Mouse (Mus musculus) retina, embryonic 14.5 days (tissue): ENCODE measurements around the gene P2ry4.

Experiments
- DNase-seq: peaks from one replicate; pipeline ENCODE4 v3.0.0-alpha.2; 2015; ENCODE audit warnings: low spot score

The P2ry4 gene

DNA sequence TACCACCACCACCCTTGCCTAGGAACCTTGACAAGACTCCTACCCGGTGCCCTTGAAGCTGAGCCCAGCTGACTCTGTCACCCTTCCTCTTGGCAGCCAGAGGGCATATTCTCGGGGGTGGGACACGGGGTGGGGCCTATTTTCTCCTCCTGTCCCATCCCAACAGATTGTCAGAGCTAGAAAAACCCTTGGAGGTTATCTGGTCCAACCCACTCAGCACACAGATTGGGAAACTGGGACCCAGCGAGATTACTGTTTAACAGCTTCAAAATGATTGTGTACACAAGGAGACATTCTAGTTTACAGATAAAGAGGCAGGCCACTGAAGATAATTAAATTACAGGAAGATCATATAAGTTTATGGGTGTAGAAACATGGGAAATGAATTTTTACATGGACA lies at the start of gene P2ry4:
P2ry4 (minus strand) TSS at position 79 of the 400 bp plus-strand sequence.
- no peak for DNase-seq

- DNase-seq = no peak
Measured at GRCm38 (mm10) chrX:100638477-100638876, 43.8 kb upstream of the P2ry4 start.

DNA sequence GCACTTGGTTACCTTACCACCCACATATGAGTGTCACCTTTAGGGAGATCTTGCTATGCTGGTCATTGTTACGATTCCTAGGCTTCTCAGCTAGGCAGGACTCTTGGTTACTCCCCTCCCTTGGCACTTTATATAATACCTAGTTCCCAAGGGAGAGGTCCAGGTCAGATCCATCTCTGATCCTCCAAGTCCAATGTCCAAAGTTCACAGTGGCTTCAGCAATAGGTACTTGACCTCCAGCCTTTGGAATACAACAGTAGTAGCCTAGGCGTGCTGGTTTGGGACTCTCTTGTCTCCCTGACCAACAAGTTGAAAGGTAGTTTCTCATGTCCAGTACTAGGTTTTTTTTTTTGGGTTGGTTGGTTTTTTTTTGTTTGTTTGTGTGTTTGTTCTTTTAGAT lies 34.4 kb upstream of the P2ry4 start:
- DNase-seq = no peak

DNA sequence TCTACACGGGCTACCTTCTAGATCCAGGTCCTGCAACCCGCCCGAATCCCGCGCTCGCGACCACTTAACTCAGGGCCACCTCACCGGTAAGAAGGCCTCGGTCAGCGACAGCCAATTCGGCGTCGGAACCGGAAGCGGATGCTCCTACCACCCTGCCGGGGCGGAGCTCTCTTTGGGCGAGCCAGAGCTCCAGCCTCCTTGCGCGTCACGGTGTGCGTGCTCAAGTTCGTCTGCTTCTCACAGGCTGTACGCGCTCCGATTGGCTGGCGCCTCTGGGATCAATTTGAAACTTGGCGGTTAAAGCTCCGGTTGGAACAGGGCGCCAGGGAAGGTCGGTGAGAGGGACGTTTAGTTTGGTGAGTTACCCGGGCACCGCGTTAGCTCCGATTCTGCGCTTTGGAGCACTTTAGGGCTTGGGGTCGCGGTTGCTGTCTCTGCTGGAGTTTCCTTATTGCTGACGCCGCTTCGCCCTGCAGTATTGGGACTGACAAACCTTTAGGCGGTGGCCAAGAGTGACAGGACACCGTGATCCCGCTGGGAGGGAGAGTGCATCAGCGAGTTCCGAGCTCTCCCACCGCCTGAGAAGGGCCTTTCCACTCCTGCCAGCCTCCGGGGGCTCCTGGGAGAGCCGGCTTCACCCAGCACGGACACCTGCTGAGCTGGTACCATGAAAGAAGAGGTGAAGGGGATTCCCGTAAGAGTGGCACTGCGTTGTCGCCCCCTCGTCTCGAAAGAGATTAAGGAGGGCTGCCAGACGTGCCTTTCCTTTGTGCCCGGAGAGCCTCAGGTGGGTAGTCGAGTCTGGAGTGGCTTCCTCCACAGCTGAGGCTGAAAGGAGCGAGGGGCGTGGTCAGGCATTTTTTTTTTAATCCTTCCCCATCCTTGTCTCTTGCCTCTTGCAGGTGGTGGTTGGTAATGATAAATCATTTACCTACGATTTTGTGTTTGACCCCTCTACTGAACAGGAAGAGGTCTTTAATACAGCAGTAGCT lies 31.4 kb upstream of the P2ry4 start, which contains the start of gene Pdzd11:
Pdzd11 (minus strand) TSS at position 767 of the 992 bp plus-strand sequence.
- DNase-seq = peak; percentile 91

DNA sequence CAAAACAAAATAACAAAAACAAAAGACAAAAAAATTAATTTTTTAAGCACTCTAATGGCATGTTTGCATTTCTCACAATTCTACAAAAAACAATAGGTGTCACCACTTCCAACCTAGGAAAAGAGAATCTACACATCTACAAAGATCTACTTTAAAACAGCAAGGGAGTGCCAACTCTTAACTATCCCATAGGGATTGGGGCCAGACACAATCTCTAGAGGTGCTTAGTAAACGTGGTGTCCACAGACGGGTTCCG lies 30.8 kb upstream of the P2ry4 start, which contains the start of gene Kif4:
Kif4 (plus strand) TSS at position 192 of the 256 bp plus-strand sequence.
- DNase-seq = no peak

GRCm38 (mm10) chrX:100625146-100625545 lies 30.5 kb upstream of the P2ry4 start:
- DNase-seq = no peak

GRCm38 (mm10) chrX:100624242-100624641 lies 29.6 kb upstream of the P2ry4 start:
- DNase-seq = no peak

DNA sequence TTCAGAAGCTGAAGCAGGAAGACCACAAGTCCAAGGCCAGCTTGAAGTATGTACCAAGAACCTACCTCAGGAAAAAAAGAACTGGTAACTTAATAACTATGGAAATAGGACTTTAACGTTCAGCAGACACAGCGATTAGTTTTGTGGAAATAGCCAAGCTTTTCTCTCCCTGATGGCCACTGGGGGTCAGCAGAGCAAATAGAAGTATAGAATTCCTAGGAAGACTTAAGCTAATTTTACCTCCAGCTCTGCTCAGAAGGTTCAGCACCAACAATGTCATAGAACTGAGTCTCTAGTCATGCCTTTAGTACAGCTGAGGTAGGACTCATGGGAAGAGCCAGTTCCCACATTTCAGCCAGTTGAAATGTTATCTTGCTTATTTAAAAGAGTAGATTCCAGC lies 26.7 kb upstream of the P2ry4 start:
- DNase-seq = no peak

DNA sequence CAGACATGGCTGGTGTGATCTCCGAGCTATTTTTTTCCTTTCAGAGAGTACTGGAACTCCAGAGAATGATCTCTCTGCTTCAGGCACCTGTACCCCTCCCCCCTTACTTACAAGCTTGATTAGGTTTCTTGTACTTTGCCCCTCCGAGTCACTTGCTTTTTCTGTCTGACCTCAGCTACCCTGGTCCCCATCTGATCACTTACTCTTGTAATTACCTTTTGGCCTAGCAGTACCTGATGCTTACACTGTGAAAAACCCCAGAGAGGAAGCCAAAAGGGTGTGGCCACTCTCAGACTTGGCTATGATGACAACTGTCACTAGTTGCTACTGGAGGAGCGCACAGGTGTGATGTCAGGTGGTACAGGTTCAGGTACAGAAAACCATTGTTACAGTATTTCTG lies 23.8 kb upstream of the P2ry4 start:
- DNase-seq = no peak

GRCm38 (mm10) chrX:100605314-100605713 lies 10.6 kb upstream of the P2ry4 start, which contains the start of gene Arr3:
Arr3 (plus strand) TSS chrX:100605497.
- peak; percentile 2 for DNase-seq

DNA sequence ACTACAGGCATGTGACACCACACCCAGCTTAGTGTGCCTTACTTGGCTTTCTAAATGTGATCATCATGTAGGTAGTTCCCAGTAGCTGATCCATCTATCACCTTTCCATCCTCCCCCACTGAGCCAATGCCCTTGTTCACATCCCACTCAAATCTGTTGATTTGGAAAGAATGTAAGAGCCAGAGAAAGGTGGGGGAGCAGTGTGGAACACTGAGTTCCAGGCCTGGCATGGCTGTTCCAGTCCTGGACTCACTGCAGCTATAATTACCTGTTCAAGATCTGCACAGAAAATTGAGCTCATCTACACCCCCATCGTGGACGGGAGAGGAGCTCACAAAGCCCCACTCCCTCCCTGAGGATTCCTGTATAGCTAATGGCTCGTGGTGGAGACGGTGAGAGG lies 5.1 kb upstream of the P2ry4 start:
- DNase-seq = no peak

DNA sequence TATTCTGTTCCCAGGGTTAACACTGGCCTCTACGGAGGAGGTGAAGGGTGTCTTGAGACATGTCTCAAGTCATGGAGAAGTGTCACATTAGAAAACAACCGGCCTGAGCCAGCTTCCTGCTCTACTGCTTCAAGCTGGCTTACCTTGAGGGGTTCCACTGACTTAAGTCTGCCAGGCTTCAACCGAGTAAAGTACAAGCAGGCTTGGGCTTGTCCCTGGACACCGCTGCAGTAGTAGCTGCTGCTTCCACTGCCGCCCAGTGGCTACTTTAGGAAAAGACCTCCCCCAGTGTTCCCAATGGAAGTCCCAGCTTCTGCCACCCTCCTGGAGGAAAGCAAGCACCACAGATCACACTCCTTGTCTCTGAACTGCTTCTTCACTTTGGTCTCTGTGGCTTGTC lies 2.8 kb upstream of the P2ry4 start:
- DNase-seq = peak; percentile 64

DNA sequence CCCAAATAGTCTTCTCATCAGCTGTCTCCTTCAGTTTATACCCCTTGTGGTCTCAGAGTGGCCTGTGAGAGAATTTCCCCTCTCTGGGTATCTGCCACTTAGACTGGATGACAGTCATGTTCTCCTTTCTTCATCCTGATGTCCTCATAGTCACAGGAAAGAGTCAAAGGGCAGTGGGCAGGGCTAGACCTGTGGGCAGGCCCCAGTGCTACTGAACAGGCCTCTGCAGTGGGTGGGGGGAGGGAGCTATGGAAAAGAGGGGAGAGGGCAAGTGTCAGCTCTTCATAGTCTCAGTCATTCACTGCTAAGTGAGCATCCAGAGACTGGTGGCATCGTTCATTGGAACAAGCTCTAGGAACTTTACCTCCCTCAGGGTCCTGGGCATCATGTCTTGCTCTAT lies 22.7 kb downstream of the P2ry4 start, which contains the start of gene Awat1:
Awat1 (plus strand) TSS at position 301 of the 400 bp plus-strand sequence.
- DNase-seq = no peak

GRCm38 (mm10) chrX:100565696-100566095 lies 29.0 kb downstream of the P2ry4 start:
- no peak for DNase-seq

GRCm38 (mm10) chrX:100556026-100556425 lies 38.6 kb downstream of the P2ry4 start:
- no peak for DNase-seq
